Mouse (Mus musculus): Measurements from ENCODE around the gene Cyp4f16. TPM values are rescaled to one million over a fixed set of nuclear protein-coding genes. Genes with fewer than 3 reads are reported as not detected.
"Not testable (repeated sequence)": the region's sequence is repeated elsewhere in the genome, so short reads cannot be mapped to it uniquely, and the experiment has no call there.

Cyp4f16 gene
- polyA plus RNA-seq, 1 experiment from 2014 or later = 19.5 TPM

DNA sequence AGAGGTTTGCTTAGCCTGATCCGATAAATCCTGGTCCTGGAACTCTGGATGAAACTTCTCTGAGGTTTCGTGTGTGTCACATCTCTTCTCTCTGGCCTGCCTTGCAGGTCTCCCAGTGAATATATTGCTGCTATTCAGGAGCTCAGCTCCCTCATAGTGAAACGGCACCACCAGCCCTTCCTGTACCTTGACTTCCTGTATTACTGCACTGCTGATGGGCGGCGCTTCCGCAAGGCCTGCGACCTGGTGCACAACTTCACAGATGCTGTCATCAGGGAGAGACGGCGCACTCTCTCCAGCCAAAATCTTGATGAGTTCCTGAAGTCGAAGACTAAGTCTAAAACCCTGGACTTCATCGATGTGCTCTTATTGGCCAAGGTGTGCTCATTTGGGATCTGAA, 12.5 kb upstream of the Cyp4f16 start:
- Histone ChIP-seq H3K4me1 (ENCODE audit: insufficient read depth, low read depth, low read length) (no peaks in the 10 kb centered on the region), H3K9ac (replicated peaks; ENCODE audit: low read depth) (no peak overlapping the region), H3K4me3 (ENCODE audit: low read depth, low read length) (no peak overlapping the region), H3K9me3 (ENCODE audit: low read length) (no peaks in the 10 kb centered on the region), H3K36me3 (ENCODE audit: insufficient read depth, low read length) (no peaks in the 10 kb centered on the region), H3K27ac (ENCODE audit: low read length) (no peak overlapping the region), H3K4me2 (replicated peaks; ENCODE audit: low read depth, low read length) (no peak overlapping the region), H3K27me3 (replicated peaks; ENCODE audit: insufficient read depth, low read length) (no peaks in the 10 kb centered on the region)
- DNase-seq (ENCODE audit: low spot score) (no peak), ATAC-seq (no peak)
- 83% methylated on average over 11 of the region's 11 CpGs for WGBS
- TF ChIP-seq EP300 (IDR thresholded peaks at IDR 0.05) (no peak), CTCF (IDR thresholded peaks at IDR 0.05) (no peak)

DNA sequence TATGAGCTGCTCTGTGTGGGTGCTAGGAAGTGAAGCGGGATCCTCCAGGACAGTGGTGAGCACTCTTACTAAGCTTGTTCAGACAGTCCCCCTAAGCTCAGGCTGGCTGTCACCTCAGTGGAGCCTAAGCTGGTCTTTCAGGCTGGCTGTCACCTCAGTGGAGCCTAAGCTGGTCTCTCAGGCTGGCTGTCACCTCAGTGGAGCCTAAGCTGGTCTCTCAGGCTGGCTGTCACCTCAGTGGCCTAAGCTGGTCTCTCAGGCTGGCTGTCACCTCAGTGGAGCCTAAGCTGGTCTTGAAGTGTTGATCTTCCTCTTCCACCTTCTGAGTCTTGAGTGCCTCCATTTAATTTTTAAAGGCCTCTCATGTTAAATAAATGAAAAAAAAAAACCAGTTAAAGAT, 10.0 kb upstream of the Cyp4f16 start:
- H3K4me3 ChIP-seq (ENCODE audit: low read depth, low read length); H3K27ac ChIP-seq (ENCODE audit: low read length); ATAC-seq; H3K9ac ChIP-seq (replicated peaks; ENCODE audit: low read depth); H3K9me3 ChIP-seq (ENCODE audit: low read length); H3K4me2 ChIP-seq (replicated peaks; ENCODE audit: low read depth, low read length); H3K27me3 ChIP-seq (replicated peaks; ENCODE audit: insufficient read depth, low read length); DNase-seq (ENCODE audit: low spot score); H3K4me1 ChIP-seq (ENCODE audit: insufficient read depth, low read depth, low read length); H3K36me3 ChIP-seq (ENCODE audit: insufficient read depth, low read length): not testable (repeated sequence)
- 92% methylated on average over 1 of the region's 1 CpGs for WGBS

DNA sequence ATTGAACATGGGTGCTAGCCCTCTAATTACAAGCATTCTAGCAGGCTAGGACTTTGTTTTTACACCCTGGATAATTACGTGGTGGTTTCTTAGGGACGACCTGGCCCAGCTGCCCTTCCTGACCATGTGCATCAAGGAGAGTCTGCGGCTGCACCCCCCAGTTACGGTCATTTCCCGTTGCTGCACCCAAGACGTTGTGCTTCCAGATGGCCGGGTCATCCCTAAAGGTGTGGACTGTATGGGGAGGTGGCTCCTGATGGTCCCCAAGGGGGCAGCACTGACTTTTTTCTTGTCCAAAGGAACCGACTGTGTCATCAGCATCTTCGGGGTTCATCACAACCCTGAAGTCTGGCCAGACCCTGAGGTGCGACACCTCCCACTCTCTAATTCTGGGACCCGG, 8.6 kb upstream of the Cyp4f16 start:
- no peaks in the 10 kb centered on the region for H3K36me3 ChIP-seq (ENCODE audit: insufficient read depth, low read length)
- no peaks in the 10 kb centered on the region for H3K4me1 ChIP-seq (ENCODE audit: insufficient read depth, low read depth, low read length)
- no peaks in the 10 kb centered on the region for H3K9me3 ChIP-seq (ENCODE audit: low read length)
- H3K27ac ChIP-seq (ENCODE audit: low read length) = no peak overlapping the region
- 78% methylated on average over 11 of the region's 11 CpGs for WGBS
- no peak overlapping the region for H3K4me3 ChIP-seq (ENCODE audit: low read depth, low read length)
- ATAC-seq (no peak), DNase-seq (ENCODE audit: low spot score) (no peak)
- no peak overlapping the region for H3K9ac ChIP-seq (replicated peaks; ENCODE audit: low read depth)
- no peak overlapping the region for H3K4me2 ChIP-seq (replicated peaks; ENCODE audit: low read depth, low read length)
- H3K27me3 ChIP-seq (replicated peaks; ENCODE audit: insufficient read depth, low read length) = no peaks in the 10 kb centered on the region
- TF ChIP-seq EP300 (IDR thresholded peaks at IDR 0.05) (no peak), CTCF (IDR thresholded peaks at IDR 0.05) (no peak)

GRCm38 (mm10) chr17:32528408-32529337, 7.7 kb upstream of the Cyp4f16 start:
- Histone ChIP-seq H3K27ac (ENCODE audit: low read length) (peak overlapping the region; percentile 6; the same call in 1 of the 2 replicates), H3K9ac (replicated peaks; ENCODE audit: low read depth) (no peak overlapping the region), H3K4me2 (replicated peaks; ENCODE audit: low read depth, low read length) (peak overlapping the region; percentile 54), H3K36me3 (ENCODE audit: insufficient read depth, low read length) (no peaks in the 10 kb centered on the region), H3K9me3 (ENCODE audit: low read length) (no peaks in the 10 kb centered on the region), H3K4me3 (ENCODE audit: low read depth, low read length) (peak overlapping the region; percentile 16), H3K27me3 (replicated peaks; ENCODE audit: insufficient read depth, low read length) (no peaks in the 10 kb centered on the region), H3K4me1 (ENCODE audit: insufficient read depth, low read depth, low read length) (no peaks in the 10 kb centered on the region)
- ATAC-seq = peak; percentile 97
- DNase-seq (ENCODE audit: low spot score) = peak; percentile 92
- WGBS = 17% methylated on average over 26 of the region's 26 CpGs
- peak; percentile 94 for TF ChIP-seq CTCF (IDR thresholded peaks at IDR 0.05)
- TF ChIP-seq EP300 (IDR thresholded peaks at IDR 0.05) = no peak

DNA sequence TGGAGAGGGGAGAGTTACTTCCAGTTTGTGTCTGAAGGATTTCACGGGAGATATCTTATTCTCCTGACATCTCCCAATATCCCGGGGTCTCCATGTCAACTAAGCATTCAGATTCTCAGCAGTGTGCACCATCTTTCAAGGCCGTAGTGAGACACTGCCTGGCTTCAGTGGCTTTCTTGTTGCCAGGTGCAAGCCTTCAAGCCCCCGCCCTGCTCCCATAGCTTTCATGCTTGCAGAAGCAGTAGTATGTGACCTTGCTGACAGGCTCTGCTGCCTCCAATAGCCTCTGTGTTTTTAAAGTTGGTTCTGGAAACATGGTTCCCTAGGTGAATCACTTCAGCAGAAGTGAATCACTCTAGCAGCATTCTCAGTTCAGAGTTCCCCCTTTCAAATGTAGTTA, 4.0 kb upstream of the Cyp4f16 start:
- H3K4me1 ChIP-seq (ENCODE audit: insufficient read depth, low read depth, low read length); DNase-seq (ENCODE audit: low spot score); H3K27ac ChIP-seq (ENCODE audit: low read length); H3K9me3 ChIP-seq (ENCODE audit: low read length); H3K27me3 ChIP-seq (replicated peaks; ENCODE audit: insufficient read depth, low read length); ATAC-seq; H3K36me3 ChIP-seq (ENCODE audit: insufficient read depth, low read length); H3K4me3 ChIP-seq (ENCODE audit: low read depth, low read length); H3K9ac ChIP-seq (replicated peaks; ENCODE audit: low read depth); H3K4me2 ChIP-seq (replicated peaks; ENCODE audit: low read depth, low read length): not testable (repeated sequence)
- 65% methylated on average over 4 of the region's 4 CpGs for WGBS

GRCm38 (mm10) chr17:32534068-32534467, 2.3 kb upstream of the Cyp4f16 start:
- no peaks in the 10 kb centered on the region for H3K36me3 ChIP-seq (ENCODE audit: insufficient read depth, low read length)
- no peak overlapping the region for H3K4me2 ChIP-seq (replicated peaks; ENCODE audit: low read depth, low read length)
- DNase-seq (ENCODE audit: low spot score) (peak; percentile 22), ATAC-seq (no peak)
- no peak overlapping the region for H3K4me3 ChIP-seq (ENCODE audit: low read depth, low read length)
- no peaks in the 10 kb centered on the region for H3K9me3 ChIP-seq (ENCODE audit: low read length)
- H3K4me1 ChIP-seq (ENCODE audit: insufficient read depth, low read depth, low read length) = peaks cover 4% of the 10 kb centered on the region; the same call in 1 of the 2 replicates
- TF ChIP-seq CTCF (IDR thresholded peaks at IDR 0.05) (no peak), EP300 (IDR thresholded peaks at IDR 0.05) (no peak)
- WGBS = 61% methylated on average over 6 of the region's 6 CpGs
- H3K27ac ChIP-seq (ENCODE audit: low read length) = no peak overlapping the region
- no peaks in the 10 kb centered on the region for H3K27me3 ChIP-seq (replicated peaks; ENCODE audit: insufficient read depth, low read length)
- no peak overlapping the region for H3K9ac ChIP-seq (replicated peaks; ENCODE audit: low read depth)

Measured in lung, postnatal 0 days (tissue).